Mouse (Mus musculus) hindbrain, postnatal 0 days (tissue): ENCODE measurements around the gene Pole2. TPM values are rescaled to one million over a fixed set of nuclear protein-coding genes. Genes with fewer than 3 reads are reported as not detected.

ENCODE experiments used
- ATAC-seq: fragments of 200-750 bp; cut with Nextera tagmentation; 2 replicates; pipeline ENCODE4 v1.8.0; 2017; ENCODE audit warnings: mild to moderate bottlenecking, moderate TSS enrichment, moderate library complexity
- DNase-seq: peaks from one replicate; pipeline ENCODE4 v3.0.0-alpha.2; 2015; ENCODE audit warnings: low spot score
- H3K27ac ChIP-seq: fragments of 300-500 bp; sonication (generic); 2 replicates; pipeline ENCODE4 v1.5.1; 2014; ENCODE audit warnings: mild to moderate bottlenecking
- H3K27me3 ChIP-seq: fragments of 300-500 bp; sonication (generic); 2 replicates; pipeline ENCODE4 v1.6.1; 2014; ENCODE audit warnings: low read length, mixed read lengths; ENCODE audit not compliant: insufficient read depth
- H3K36me3 ChIP-seq: fragments of 300-500 bp; sonication (generic); 2 replicates; pipeline ENCODE4 v1.6.1; 2014; ENCODE audit warnings: low read length, mixed read lengths; ENCODE audit not compliant: insufficient read depth
- H3K4me1 ChIP-seq: fragments of 300-500 bp; sonication (generic); 2 replicates; pipeline ENCODE4 v1.6.1; 2014; ENCODE audit warnings: antibody characterized with exemption, low read length, mixed read lengths; ENCODE audit not compliant: insufficient read depth
- H3K4me2 ChIP-seq: fragments of 300-500 bp; sonication (generic); 2 replicates; pipeline ENCODE4 v1.6.1; 2014; ENCODE audit warnings: low read depth, mild to moderate bottlenecking, low read length, moderate library complexity, mixed read lengths
- H3K4me3 ChIP-seq: fragments of 300-500 bp; sonication (generic); 2 replicates; pipeline ENCODE4 v1.5.1; 2014; ENCODE audit warnings: low read length
- H3K9ac ChIP-seq: fragments of 300-500 bp; sonication (generic); replicated peaks from 2 replicates; pipeline ENCODE4 v1.6.1; 2014; ENCODE audit warnings: mild to moderate bottlenecking, low read length, moderate library complexity, mixed read lengths
- H3K9me3 ChIP-seq: fragments of 300-500 bp; sonication (generic); 2 replicates; pipeline ENCODE4 v1.6.1; 2016; ENCODE audit warnings: low read length, mixed read lengths
- CTCF ChIP-seq: IDR thresholded peaks from 2 replicates; pipeline ENCODE4 v1.5.1; 2016; ENCODE audit warnings: antibody characterized with exemption, control low read depth, low read depth
- WGBS: fragments of 180-500 bp; shearing (Covaris S2); extraction: QIAGEN DNeasy Blood & Tissue Kit; methylation state at CpG from one replicate; pipeline ENCODE4 v1.1.7; 2014; 5-methylcytosine and 5-hydroxymethylcytosine counted together
- polyA plus RNA-seq: library from polyadenylated mRNA; unstranded; fragments of >200 nt; fragmentation: Nextera tagmentation; extraction: Ambion mirVana; gene quantifications from 2 replicates; pipeline ENCODE4 v1.2.1, GENCODE M21; 2015
- total RNA-seq: library from RNA; depleted of rRNA; stranded (reverse); fragments of >200 nt; gene quantifications from 2 replicates; pipeline ENCODE4 v1.2.3, GENCODE M21; 2014

Gene Pole2
- total and polyA plus RNA-seq, 2 experiments from 2014 or later = 3.1 to 4.4 TPM

DNA sequence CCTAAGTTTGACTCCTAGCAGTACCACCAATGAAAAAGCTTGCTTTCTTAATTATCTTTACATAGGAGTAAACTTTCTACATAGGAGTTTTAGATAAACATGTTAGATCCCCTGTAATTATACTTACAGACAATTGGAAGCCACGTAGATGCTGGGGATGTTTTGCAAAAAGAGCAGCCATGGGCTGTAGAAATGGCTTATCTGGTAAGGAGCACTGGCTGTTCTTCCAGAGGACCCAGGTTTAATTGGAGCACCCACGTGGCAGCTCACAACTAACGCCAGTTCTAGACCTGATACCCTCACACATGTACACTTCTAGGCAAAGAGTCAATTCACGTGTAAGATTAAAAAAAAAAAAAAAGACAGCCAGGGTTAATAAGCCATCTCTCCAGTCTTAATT lies 46.2 kb downstream of the Pole2 start:
- Histone ChIP-seq H3K36me3 (no peaks in the 10 kb centered on the region), H3K9ac (no peak overlapping the region), H3K27ac (no peak overlapping the region), H3K27me3 (no peaks in the 10 kb centered on the region), H3K9me3 (no peaks in the 10 kb centered on the region), H3K4me1 (peaks cover 8% of the 10 kb centered on the region), H3K4me3 (no peak overlapping the region), H3K4me2 (no peak overlapping the region)
- 91% methylated on average over 4 of the region's 4 CpGs for WGBS
- no peak for TF ChIP-seq CTCF
- ATAC-seq = no peak
- DNase-seq = no peak

DNA sequence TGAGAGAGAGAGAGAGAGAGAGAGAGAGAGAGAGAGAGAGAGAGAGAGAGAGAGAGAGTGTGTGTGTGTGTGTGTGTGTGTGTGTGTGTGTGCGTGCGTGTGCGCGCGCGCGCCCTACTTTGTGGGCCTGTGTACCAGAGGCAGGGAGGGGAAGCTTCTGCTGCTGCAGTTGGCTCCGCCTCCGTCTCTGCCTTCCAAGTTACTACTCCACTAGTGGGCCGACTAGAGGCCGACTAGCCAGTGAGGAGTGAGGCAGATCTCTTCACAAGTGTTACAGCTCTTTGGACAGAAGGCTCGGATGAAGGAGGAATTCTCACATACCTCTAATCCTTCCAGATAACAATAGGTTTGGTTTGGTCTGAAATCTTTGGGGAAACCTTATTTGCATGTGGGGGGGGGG lies 48.6 kb downstream of the Pole2 start:
- no peak overlapping the region for H3K4me2 ChIP-seq
- no peak overlapping the region for H3K9ac ChIP-seq
- H3K9me3 ChIP-seq = no peaks in the 10 kb centered on the region
- whole genome bisulfite sequencing = 64% methylated on average over 12 of the region's 12 CpGs
- TF ChIP-seq CTCF = no peak
- no peaks in the 10 kb centered on the region for H3K36me3 ChIP-seq
- no peak for ATAC-seq
- no peak overlapping the region for H3K27ac ChIP-seq
- no peak overlapping the region for H3K4me3 ChIP-seq
- no peaks in the 10 kb centered on the region for H3K27me3 ChIP-seq
- no peaks in the 10 kb centered on the region for H3K4me1 ChIP-seq
- no peak for DNase-seq

DNA sequence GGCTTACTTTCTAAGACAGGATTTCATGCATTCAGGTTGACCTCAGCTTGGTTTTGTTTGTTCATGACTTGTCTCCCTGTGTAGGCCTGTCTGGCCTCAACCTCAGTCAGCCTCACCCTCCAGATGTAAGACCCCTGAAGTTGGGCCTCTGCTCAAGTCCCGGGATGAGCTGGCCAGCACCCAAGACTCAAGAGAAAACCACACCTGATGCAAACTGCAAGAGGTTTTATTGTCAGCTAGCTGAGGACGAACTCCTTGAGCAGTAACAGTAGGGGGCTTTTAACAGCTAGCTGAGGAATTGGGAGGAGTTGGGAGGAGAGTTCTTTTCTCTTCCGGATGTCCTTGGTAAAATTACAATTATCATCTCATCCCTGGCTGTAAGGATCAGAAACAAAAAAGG lies 50.5 kb downstream of the Pole2 start:
- Histone ChIP-seq H3K27me3 (no peaks in the 10 kb centered on the region), H3K36me3 (no peaks in the 10 kb centered on the region), H3K4me3 (no peak overlapping the region), H3K9ac (no peak overlapping the region), H3K4me1 (no peaks in the 10 kb centered on the region), H3K27ac (no peak overlapping the region), H3K9me3 (no peaks in the 10 kb centered on the region), H3K4me2 (no peak overlapping the region)
- ATAC-seq (no peak), DNase-seq (no peak)
- no peak for TF ChIP-seq CTCF
- 80% methylated on average over 3 of the region's 3 CpGs for WGBS

DNA sequence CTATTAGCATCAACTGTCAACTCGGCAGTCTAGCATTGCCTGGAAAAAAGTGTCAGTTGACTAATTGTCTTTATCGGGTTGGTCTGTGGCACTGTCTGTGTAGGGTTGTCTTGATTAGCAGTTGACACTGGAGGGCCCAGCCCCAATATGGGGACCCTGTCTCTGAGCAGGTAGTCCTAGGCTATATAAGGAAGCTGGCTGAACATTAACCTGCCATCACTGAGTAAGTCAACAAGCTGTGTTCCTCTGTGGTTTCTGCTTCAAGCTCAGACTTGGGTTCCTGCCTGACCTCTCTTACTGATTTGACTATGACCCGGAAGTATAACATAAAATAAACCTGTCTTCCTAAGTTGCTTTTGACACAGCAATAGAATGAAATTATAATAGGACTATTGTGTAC lies 52.0 kb downstream of the Pole2 start:
- ATAC-seq = no peak
- WGBS = 90% methylated on average over 3 of the region's 3 CpGs
- DNase-seq = no peak

DNA sequence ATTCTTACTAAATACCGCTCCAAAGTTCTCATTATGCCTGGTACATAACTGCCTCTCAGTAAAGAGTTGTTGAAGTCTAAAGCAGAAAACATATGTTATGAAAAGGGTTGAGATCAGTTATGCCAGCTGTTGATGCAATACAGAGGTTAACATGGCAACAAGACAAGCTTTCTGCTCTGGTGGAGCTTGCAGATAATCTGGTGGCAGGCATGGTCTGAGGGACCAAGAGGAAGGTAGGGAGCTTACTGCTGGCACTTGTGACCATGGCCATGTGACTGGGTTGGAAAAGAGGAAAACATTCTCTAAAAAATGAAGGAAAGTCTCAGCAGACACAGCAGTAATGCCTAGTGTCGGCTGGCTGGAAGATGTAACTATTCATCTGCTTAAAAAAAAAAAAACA lies 56.7 kb downstream of the Pole2 start:
- Histone ChIP-seq H3K9ac (no peak overlapping the region), H3K36me3 (no peaks in the 10 kb centered on the region), H3K27me3 (no peaks in the 10 kb centered on the region), H3K27ac (no peak overlapping the region), H3K4me1 (peaks cover 8% of the 10 kb centered on the region; the same call in 1 of the 2 replicates), H3K4me3 (no peak overlapping the region), H3K4me2 (no peak overlapping the region), H3K9me3 (no peaks in the 10 kb centered on the region)
- ATAC-seq (no peak), DNase-seq (no peak)
- TF ChIP-seq CTCF = no peak
- WGBS = 86% methylated on average over 2 of the region's 2 CpGs

More for the DNA sequence above, 52.0 kb downstream of the Pole2 start:
- no peak overlapping the region for H3K4me2 ChIP-seq
- H3K27ac ChIP-seq = no peak overlapping the region
- no peaks in the 10 kb centered on the region for H3K36me3 ChIP-seq
- TF ChIP-seq CTCF = no peak
- H3K9ac ChIP-seq = no peak overlapping the region
- no peaks in the 10 kb centered on the region for H3K9me3 ChIP-seq
- H3K4me1 ChIP-seq = no peaks in the 10 kb centered on the region
- H3K27me3 ChIP-seq = no peaks in the 10 kb centered on the region
- no peak overlapping the region for H3K4me3 ChIP-seq

DNA sequence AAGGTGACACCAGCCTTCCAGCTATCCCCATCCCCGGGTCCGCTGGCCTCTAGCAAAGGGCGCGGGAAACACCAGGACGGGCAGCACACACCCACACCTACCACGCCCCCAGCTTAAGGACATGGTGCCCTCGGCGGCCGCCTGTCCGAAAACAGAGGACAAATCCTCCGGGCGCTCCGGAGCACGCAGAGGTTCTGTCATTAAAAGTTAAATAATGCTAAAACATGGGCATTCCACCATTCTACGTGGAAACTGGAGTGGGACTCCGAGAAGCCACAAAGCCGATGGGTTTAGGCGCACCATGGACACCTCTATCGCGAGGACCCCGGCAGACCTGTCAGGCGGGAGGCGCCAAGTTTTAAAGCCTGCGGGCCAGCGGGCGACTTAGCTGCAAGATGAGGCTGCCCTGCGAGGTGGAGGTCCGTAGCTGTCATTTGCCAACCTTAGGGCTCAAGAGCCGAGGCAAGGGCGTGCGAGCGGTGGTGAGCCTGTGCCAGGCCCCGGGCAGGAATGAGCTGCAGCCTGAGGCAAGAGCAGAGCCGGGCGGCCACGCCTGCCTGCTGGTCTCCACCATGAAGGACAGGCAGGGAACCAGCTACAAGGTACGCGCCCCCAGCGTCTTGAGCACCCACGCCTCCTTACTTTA lies 59.4 kb downstream of the Pole2 start, which contains the start of gene Lrr1:
Gene Lrr1, plus strand, starts transcription at position 354 of the 646 bp plus-strand sequence.
- ATAC-seq (peak; percentile 95), DNase-seq (peak; percentile 89)
- Histone ChIP-seq H3K9me3 (no peaks in the 10 kb centered on the region), H3K4me3 (peak within 1 kb of the TSS; percentile 72), H3K27me3 (no peaks in the 10 kb centered on the region), H3K4me2 (peak within 1 kb of the TSS; percentile 99), H3K9ac (peak within 1 kb of the TSS; percentile 64), H3K27ac (peak within 1 kb of the TSS; percentile 65), H3K36me3 (no peaks in the 10 kb centered on the region), H3K4me1 (peaks cover 8% of the 10 kb centered on the region; the same call in 1 of the 2 replicates)
- TF ChIP-seq CTCF = no peak
- under 1% methylated on average over 40 of the region's 40 CpGs for WGBS
